Mouse (Mus musculus): ENCODE results near the gene Cacna2d3. TPM values are rescaled to one million over a fixed set of nuclear protein-coding genes. Genes with fewer than 3 reads are reported as not detected.

Cacna2d3 gene
- polyA plus RNA-seq, 1 experiment from 2014 or later: 19.1 TPM

DNA sequence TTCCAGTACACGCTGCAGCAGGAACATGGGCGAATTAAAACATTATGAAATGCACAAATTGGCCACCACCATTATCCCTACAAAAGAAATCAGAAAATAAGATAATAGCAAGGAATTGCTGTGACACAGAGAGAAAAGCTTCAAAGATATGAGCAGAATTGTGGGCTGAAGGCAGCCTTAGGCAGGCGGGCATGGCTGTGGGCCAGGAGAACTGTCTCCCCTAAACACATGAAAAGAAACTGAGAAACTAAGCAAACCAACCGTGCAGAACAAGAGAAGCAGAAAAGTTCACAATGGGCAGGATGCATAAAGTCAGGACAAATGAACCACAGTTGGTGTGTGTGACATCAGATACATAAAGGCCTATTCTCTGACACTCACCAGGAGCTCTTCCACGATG lies 51.8 kb downstream of the Cacna2d3 start:
- Histone ChIP-seq H3K4me2 (ENCODE audit: low read depth) (no peak overlapping the region), H3K4me1 (ENCODE audit: control insufficient read depth, insufficient read depth, low read length) (no peaks in the 10 kb centered on the region), H3K36me3 (ENCODE audit: control insufficient read depth, insufficient read depth, low read length) (no peaks in the 10 kb centered on the region), H3K9ac (ENCODE audit: low read length) (no peak overlapping the region), H3K9me3 (ENCODE audit: control insufficient read depth, low read length) (no peaks in the 10 kb centered on the region), H3K27me3 (ENCODE audit: control insufficient read depth, insufficient read depth, low read length) (no peaks in the 10 kb centered on the region), H3K4me3 (ENCODE audit: low read depth, low read length) (no peak overlapping the region), H3K27ac (ENCODE audit: low read depth, low read length) (no peak overlapping the region)
- WGBS: 58% methylated on average over 5 of the region's 5 CpGs
- ATAC-seq (ENCODE audit: insufficient read depth, low FRiP score, low TSS enrichment) (no peak), DNase-seq (ENCODE audit: low spot score) (no peak)

DNA sequence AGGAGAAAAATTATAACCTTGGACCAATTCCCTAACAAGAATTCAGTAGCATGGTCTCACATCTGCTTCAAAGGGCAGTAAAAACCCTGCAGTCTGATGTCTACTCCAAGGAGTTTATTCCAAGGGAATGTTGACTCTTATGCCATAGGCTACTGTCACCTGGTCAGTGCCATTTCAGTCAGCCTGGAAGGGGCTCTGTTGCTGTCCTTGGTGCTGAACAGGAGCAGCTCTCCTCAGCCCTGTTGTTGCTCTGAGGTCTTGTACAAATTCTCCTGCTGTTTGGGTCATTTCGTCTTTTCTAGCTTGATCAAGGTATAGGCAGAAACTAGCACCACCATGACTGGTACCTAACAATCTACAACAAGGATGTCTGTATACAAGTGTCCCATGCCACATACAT lies 64.7 kb downstream of the Cacna2d3 start:
- ATAC-seq (ENCODE audit: insufficient read depth, low FRiP score, low TSS enrichment): no peak
- no peak overlapping the region for H3K4me2 ChIP-seq (ENCODE audit: low read depth)
- DNase-seq (ENCODE audit: low spot score): no peak
- H3K36me3 ChIP-seq (ENCODE audit: control insufficient read depth, insufficient read depth, low read length): no peaks in the 10 kb centered on the region
- H3K9ac ChIP-seq (ENCODE audit: low read length): no peak overlapping the region
- no peak overlapping the region for H3K4me3 ChIP-seq (ENCODE audit: low read depth, low read length)
- no peaks in the 10 kb centered on the region for H3K27me3 ChIP-seq (ENCODE audit: control insufficient read depth, insufficient read depth, low read length)
- no peak overlapping the region for H3K27ac ChIP-seq (ENCODE audit: low read depth, low read length)
- 60% methylated on average over 1 of the region's 1 CpGs for WGBS
- no peaks in the 10 kb centered on the region for H3K9me3 ChIP-seq (ENCODE audit: control insufficient read depth, low read length)
- no peaks in the 10 kb centered on the region for H3K4me1 ChIP-seq (ENCODE audit: control insufficient read depth, insufficient read depth, low read length)

DNA sequence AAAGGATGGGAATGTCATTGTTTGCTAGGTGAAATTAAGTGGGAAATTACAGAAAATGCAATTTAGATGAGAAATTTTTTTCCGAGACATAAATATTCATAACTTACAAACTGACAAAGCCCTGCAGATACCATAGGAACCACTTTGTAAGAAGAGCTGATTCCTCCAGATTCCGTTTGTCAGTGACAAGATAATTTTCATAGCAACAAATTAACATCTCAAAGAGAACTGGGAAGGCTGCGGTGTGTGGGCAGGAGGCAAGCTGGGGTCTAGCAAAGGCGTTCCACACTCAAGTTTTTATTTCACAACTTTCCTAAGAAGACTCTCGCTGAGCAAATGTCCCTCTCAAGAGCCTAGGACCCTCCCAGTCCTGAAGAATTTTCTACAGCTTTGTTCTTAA lies 71.1 kb downstream of the Cacna2d3 start:
- Histone ChIP-seq H3K27ac (ENCODE audit: low read depth, low read length) (no peak overlapping the region), H3K9ac (ENCODE audit: low read length) (no peak overlapping the region), H3K4me2 (ENCODE audit: low read depth) (no peak overlapping the region), H3K4me1 (ENCODE audit: control insufficient read depth, insufficient read depth, low read length) (no peaks in the 10 kb centered on the region), H3K4me3 (ENCODE audit: low read depth, low read length) (no peak overlapping the region), H3K36me3 (ENCODE audit: control insufficient read depth, insufficient read depth, low read length) (no peaks in the 10 kb centered on the region), H3K27me3 (ENCODE audit: control insufficient read depth, insufficient read depth, low read length) (no peaks in the 10 kb centered on the region), H3K9me3 (ENCODE audit: control insufficient read depth, low read length) (no peaks in the 10 kb centered on the region)
- WGBS: 73% methylated on average over 5 of the region's 5 CpGs
- DNase-seq (ENCODE audit: low spot score): no peak
- ATAC-seq (ENCODE audit: insufficient read depth, low FRiP score, low TSS enrichment): no peak

DNA sequence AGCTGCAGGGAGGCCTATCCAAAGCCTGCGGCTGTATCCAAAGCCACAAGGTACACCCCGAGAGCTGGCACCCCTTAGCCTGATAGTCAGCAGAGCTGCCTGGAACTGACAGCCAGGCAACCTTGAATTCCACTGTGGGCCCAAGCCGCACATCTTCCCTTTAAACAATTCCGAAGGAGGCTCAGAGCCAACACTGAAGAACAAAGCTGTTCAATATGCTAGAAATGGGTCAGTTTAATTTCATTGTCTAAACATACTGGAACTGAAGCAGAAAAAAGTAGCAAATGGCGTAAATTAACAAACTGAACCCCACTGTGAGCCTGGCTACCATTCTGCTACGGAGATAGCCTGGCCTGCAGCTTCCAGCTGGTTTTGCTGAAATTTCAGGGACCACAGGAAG lies 72.9 kb downstream of the Cacna2d3 start:
- H3K27me3 ChIP-seq (ENCODE audit: control insufficient read depth, insufficient read depth, low read length): no peaks in the 10 kb centered on the region
- H3K4me3 ChIP-seq (ENCODE audit: low read depth, low read length): no peak overlapping the region
- no peaks in the 10 kb centered on the region for H3K4me1 ChIP-seq (ENCODE audit: control insufficient read depth, insufficient read depth, low read length)
- H3K9me3 ChIP-seq (ENCODE audit: control insufficient read depth, low read length): no peaks in the 10 kb centered on the region
- WGBS: 55% methylated on average over 6 of the region's 6 CpGs
- no peak overlapping the region for H3K27ac ChIP-seq (ENCODE audit: low read depth, low read length)
- ATAC-seq (ENCODE audit: insufficient read depth, low FRiP score, low TSS enrichment): no peak
- H3K4me2 ChIP-seq (ENCODE audit: low read depth): no peak overlapping the region
- H3K9ac ChIP-seq (ENCODE audit: low read length): no peak overlapping the region
- no peaks in the 10 kb centered on the region for H3K36me3 ChIP-seq (ENCODE audit: control insufficient read depth, insufficient read depth, low read length)
- no peak for DNase-seq (ENCODE audit: low spot score)

DNA sequence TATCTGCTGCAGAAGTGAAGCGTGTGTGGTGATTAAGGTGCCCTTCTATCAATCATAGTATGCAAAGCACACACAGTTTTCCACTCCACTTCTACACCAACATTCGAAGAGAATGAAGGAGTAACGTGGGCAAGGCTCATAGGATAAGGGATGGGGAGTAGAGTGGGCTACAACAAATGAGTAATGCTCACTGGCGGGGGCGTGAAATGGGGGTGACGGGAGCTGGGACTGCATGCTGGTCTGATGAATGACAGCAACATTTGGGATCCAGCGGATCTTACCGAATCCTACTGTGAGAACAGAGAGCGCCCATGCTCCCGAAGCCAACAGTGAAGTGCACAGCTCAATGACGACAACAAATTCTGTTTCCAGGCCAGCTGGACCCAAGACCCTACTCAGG lies 76.2 kb downstream of the Cacna2d3 start:
- H3K27ac ChIP-seq (ENCODE audit: low read depth, low read length): no peak overlapping the region
- ATAC-seq (ENCODE audit: insufficient read depth, low FRiP score, low TSS enrichment) (no peak), DNase-seq (ENCODE audit: low spot score) (no peak)
- no peaks in the 10 kb centered on the region for H3K9me3 ChIP-seq (ENCODE audit: control insufficient read depth, low read length)
- H3K4me2 ChIP-seq (ENCODE audit: low read depth): no peak overlapping the region
- 73% methylated on average over 11 of the region's 11 CpGs for WGBS
- H3K9ac ChIP-seq (ENCODE audit: low read length): no peak overlapping the region
- no peaks in the 10 kb centered on the region for H3K36me3 ChIP-seq (ENCODE audit: control insufficient read depth, insufficient read depth, low read length)
- H3K4me1 ChIP-seq (ENCODE audit: control insufficient read depth, insufficient read depth, low read length): no peaks in the 10 kb centered on the region
- no peaks in the 10 kb centered on the region for H3K27me3 ChIP-seq (ENCODE audit: control insufficient read depth, insufficient read depth, low read length)
- H3K4me3 ChIP-seq (ENCODE audit: low read depth, low read length): no peak overlapping the region

DNA sequence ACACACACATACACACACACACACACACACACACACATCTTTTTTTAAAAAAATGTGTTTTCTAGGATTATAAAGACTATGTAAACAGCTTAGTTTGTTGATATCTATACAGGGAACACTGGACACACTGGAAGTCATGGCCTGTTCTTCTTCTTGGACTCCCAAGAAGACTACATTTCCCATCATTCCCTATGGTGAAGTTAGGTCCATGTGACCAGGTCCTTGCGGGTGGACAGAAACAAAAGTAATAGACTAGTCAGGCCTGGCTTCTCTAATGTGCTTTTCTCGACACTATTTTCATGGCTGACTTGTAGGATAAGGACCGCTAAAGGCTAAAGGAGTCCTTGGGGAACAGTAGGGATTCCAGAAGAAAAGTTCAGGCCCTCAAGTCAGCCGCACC lies 78.4 kb downstream of the Cacna2d3 start:
- H3K27me3 ChIP-seq (ENCODE audit: control insufficient read depth, insufficient read depth, low read length): no peaks in the 10 kb centered on the region
- DNase-seq (ENCODE audit: low spot score): no peak
- WGBS: 75% methylated on average over 4 of the region's 4 CpGs

DNA sequence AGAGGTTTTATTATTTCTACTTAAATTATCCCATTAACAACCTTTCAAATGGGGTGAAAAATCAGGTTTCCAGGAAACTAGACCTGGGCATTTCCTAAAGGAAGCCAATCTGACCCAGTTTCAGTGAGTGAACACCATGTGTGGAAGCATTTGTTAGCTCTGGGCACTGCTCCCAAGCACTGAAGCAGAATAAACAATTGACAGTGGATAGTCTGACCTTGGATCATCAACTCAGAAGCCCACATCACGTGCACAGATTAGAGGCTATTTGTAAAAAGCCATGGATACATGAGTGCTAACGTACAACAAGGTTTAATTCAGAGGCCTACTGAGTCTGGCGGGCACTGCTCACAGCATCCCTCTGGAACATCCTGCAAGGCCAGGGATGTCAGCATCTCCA lies 82.4 kb downstream of the Cacna2d3 start:
- H3K4me1 ChIP-seq (ENCODE audit: control insufficient read depth, insufficient read depth, low read length): no peaks in the 10 kb centered on the region

More for the DNA sequence above, 78.4 kb downstream of the Cacna2d3 start:
- no peaks in the 10 kb centered on the region for H3K4me1 ChIP-seq (ENCODE audit: control insufficient read depth, insufficient read depth, low read length)
- H3K4me3 ChIP-seq (ENCODE audit: low read depth, low read length): no peak overlapping the region
- H3K9me3 ChIP-seq (ENCODE audit: control insufficient read depth, low read length): no peaks in the 10 kb centered on the region
- no peak overlapping the region for H3K27ac ChIP-seq (ENCODE audit: low read depth, low read length)
- no peaks in the 10 kb centered on the region for H3K36me3 ChIP-seq (ENCODE audit: control insufficient read depth, insufficient read depth, low read length)
- no peak overlapping the region for H3K4me2 ChIP-seq (ENCODE audit: low read depth)
- no peak overlapping the region for H3K9ac ChIP-seq (ENCODE audit: low read length)
- ATAC-seq (ENCODE audit: insufficient read depth, low FRiP score, low TSS enrichment): no peak

DNA sequence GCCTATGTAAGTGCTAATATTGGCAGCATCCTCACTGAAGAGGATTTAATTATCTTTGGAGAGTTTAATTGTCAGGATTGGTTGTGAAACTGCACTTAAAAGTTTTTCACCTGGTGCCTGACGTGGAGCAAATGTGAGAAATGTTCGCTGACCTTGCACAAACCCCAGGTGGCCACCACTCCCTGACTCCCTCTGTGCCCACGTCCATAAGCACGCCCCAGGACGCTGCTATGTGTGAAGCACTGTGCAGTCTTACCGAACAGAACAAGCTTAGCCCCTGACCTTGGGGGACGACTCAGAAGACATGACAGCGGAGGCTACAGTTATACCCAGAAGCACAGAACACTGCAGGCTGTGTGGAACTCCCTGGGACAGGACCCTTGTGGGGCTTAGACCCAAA lies 93.5 kb downstream of the Cacna2d3 start:
- H3K4me3 ChIP-seq (ENCODE audit: low read depth, low read length): no peak overlapping the region
- DNase-seq (ENCODE audit: low spot score) (no peak), ATAC-seq (ENCODE audit: insufficient read depth, low FRiP score, low TSS enrichment) (no peak)
- WGBS: 76% methylated on average over 8 of the region's 8 CpGs
- H3K4me1 ChIP-seq (ENCODE audit: control insufficient read depth, insufficient read depth, low read length): no peaks in the 10 kb centered on the region
- H3K9ac ChIP-seq (ENCODE audit: low read length): no peak overlapping the region
- H3K36me3 ChIP-seq (ENCODE audit: control insufficient read depth, insufficient read depth, low read length): no peaks in the 10 kb centered on the region
- H3K27ac ChIP-seq (ENCODE audit: low read depth, low read length): no peak overlapping the region
- no peak overlapping the region for H3K4me2 ChIP-seq (ENCODE audit: low read depth)
- no peaks in the 10 kb centered on the region for H3K27me3 ChIP-seq (ENCODE audit: control insufficient read depth, insufficient read depth, low read length)
- no peaks in the 10 kb centered on the region for H3K9me3 ChIP-seq (ENCODE audit: control insufficient read depth, low read length)

More for the DNA sequence above, 82.4 kb downstream of the Cacna2d3 start:
- no peak for DNase-seq (ENCODE audit: low spot score)
- 78% methylated on average over 3 of the region's 3 CpGs for WGBS
- H3K9me3 ChIP-seq (ENCODE audit: control insufficient read depth, low read length): no peaks in the 10 kb centered on the region
- H3K27ac ChIP-seq (ENCODE audit: low read depth, low read length): no peak overlapping the region
- no peak overlapping the region for H3K4me2 ChIP-seq (ENCODE audit: low read depth)
- H3K9ac ChIP-seq (ENCODE audit: low read length): no peak overlapping the region
- H3K36me3 ChIP-seq (ENCODE audit: control insufficient read depth, insufficient read depth, low read length): no peaks in the 10 kb centered on the region
- no peaks in the 10 kb centered on the region for H3K27me3 ChIP-seq (ENCODE audit: control insufficient read depth, insufficient read depth, low read length)
- H3K4me3 ChIP-seq (ENCODE audit: low read depth, low read length): no peak overlapping the region
- no peak for ATAC-seq (ENCODE audit: insufficient read depth, low FRiP score, low TSS enrichment)

DNA sequence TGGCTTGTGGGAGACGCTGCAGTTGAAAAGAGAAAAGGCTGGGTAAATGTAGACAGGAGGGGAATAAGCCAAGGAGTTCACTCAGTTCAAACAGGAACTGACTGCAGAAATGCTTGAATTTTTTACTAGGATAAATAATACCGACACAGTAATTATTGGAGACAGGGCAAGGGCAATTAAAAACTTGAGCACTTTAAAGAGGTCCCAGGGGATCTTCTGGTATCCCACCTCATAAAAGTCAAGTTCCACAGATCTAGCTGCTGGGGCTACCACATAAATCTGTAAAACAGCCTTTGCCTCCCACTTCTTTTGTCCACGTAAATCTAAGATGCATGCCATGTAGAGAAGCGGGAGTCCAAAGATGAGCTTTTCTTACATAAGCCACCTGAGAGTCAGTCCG lies 109.2 kb downstream of the Cacna2d3 start:
- 83% methylated on average over 5 of the region's 5 CpGs for WGBS
- DNase-seq (ENCODE audit: low spot score): no peak
- no peaks in the 10 kb centered on the region for H3K9me3 ChIP-seq (ENCODE audit: control insufficient read depth, low read length)
- H3K4me1 ChIP-seq (ENCODE audit: control insufficient read depth, insufficient read depth, low read length): 0 out of 2 replicates have a peak, but pooled peaks cover 2% of the 10 kb centered on the region
- no peaks in the 10 kb centered on the region for H3K36me3 ChIP-seq (ENCODE audit: control insufficient read depth, insufficient read depth, low read length)
- H3K4me2 ChIP-seq (ENCODE audit: low read depth): no peak overlapping the region
- H3K4me3 ChIP-seq (ENCODE audit: low read depth, low read length): no peak overlapping the region
- H3K27ac ChIP-seq (ENCODE audit: low read depth, low read length): no peak overlapping the region
- no peak for ATAC-seq (ENCODE audit: insufficient read depth, low FRiP score, low TSS enrichment)
- H3K9ac ChIP-seq (ENCODE audit: low read length): no peak overlapping the region
- no peaks in the 10 kb centered on the region for H3K27me3 ChIP-seq (ENCODE audit: control insufficient read depth, insufficient read depth, low read length)

All from neural tube, embryonic 11.5 days (tissue).